Mouse (Mus musculus) cerebellum, postnatal 10 days (tissue): Measurements from ENCODE around the gene Gm7168.
A peak's percentile ranks its signal among the peaks of the same experiment; 100 is the strongest.
"Not testable (repeated sequence)": the region's sequence is repeated elsewhere in the genome, so short reads cannot be mapped to it uniquely, and the experiment has no call there.

ENCODE experiments used
- DNase-seq, 2 experiments: peaks; one replicate each; pipeline ENCODE4 v3.0.0; 2021; ENCODE audit warnings: mixed read lengths in 2 of 2

Gene Gm7168

DNA sequence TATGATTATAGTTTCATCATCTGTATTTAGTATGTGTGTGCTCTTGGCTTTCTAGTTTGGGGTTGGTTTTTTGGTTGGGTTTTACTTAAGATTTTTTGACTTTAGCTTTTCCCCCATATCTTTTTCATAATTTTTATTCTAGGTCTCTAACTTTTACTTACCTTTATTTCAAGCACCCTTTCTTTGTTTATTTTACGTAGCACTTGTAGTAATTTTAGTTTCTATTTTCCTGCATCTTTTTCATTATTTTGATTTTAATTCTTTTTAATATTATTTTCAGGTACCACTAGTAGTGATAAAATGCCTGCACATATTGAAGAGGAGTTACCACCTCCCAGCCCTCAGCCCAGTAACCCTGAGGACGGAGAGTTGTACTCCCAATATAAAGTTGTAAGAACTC, at the start of gene Gm7168:
Gm7168 (plus strand) TSS at position 301 of the 400 bp plus-strand sequence.
- not testable (repeated sequence) for DNase-seq

DNA sequence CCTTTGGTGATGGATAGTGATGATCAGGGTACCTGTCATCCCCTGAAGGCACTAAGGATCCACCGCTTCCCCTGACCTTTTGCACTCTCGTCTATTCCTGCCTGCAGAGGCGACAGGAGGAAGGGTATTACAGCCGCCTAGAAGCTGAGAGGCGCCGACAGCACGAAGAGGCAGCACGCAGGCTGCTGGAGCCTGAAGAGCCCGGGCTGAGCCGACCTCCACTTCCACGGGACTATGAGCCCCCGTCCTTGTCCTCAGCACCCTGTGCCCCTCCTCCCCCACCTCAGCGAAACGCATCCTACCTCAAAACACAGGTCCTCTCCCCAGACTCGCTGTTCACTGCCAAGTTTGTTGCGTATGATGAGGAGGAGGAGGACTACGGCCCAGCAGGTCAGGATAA, 49.3 kb upstream of the Gm7168 start:
- no peak for DNase-seq

DNA sequence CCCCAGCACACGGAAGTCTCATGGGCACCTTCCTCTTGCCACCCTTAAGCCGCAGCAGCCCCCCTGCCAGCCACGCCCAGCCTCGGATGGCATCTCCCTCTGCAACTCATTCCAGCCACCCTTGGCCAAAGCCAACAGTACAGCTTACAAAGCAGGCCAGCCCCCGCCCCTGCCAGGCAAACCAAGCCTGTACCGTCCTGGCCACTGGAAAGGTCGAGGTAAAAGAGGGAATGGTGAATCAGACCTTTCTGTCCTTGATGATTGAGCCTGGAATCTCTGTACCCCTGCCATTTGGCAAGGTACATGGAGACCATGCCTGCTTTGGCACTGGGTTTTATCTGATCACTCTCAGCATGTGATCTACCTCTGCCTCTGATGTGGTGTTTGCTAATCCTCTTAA, 48.9 kb upstream of the Gm7168 start:
- no peak for DNase-seq

GRCm38 (mm10) chr17:13903793-13904192, 44.4 kb upstream of the Gm7168 start:
- DNase-seq: no peak

- no peak for DNase-seq
Measured at GRCm38 (mm10) chr17:13907082-13907481, 41.1 kb upstream of the Gm7168 start.

GRCm38 (mm10) chr17:13907681-13908080, 40.5 kb upstream of the Gm7168 start:
- no peak for DNase-seq

DNA sequence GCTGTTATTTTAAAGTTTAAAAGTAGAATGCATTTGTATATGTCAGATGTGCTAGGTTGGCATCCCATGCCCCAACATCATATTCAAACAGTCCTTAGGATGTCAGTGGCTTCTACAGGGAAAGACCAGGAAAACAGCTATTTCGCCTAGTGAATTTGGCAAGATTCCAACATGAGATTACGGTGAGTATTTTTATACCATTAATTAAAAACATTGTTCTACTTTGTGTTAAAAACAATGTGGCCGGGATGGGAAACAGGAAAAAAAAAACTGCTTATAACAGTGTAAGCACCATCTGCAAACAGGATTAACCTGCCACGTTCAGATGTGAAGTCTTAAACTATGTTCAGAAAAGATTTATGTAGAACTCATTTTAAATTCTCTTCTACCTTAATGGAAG, 34.2 kb upstream of the Gm7168 start:
- no peak for DNase-seq

GRCm38 (mm10) chr17:13914531-13914930, 33.6 kb upstream of the Gm7168 start:
- no peak for DNase-seq

DNA sequence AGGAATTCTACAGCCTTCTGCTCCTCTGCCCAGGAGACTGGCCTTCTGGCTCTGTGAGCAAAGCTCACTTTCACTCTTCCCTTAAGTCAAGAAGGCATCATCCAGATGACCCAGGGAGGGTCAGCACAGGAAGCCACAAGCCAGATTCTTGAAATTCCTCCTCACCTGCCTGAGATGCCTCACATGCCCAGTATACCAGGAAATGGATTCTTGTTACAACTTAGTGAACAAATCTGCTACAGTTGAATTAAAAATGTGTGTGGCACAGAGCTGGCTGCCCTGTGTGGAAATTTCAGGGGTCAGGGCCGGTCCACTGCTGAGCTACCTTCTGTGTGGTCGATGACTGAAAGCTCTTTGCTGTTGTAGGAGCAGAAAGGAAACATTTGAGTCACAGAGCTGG, 27.4 kb upstream of the Gm7168 start:
- DNase-seq: no peak

DNA sequence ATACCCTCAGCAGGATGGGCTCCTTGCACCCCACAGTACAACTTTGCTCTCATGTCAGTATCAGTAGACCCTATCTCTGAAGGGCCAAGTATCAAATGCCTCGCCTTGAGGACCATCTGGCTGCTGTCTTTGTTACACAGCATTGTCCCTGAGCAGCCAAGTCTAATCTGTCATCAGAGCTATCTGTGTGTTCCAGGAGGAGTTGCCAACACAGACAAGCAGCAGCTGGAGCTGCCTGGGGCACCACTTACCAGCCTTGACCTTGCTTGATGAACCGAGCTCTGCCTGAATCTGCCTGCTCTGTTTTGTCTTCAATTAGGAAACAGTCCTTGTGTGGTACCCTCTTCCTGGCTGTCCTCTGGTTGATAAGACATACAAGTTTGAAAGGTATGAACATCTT, 24.8 kb upstream of the Gm7168 start:
- peak; percentile 53 to 63 for DNase-seq

DNA sequence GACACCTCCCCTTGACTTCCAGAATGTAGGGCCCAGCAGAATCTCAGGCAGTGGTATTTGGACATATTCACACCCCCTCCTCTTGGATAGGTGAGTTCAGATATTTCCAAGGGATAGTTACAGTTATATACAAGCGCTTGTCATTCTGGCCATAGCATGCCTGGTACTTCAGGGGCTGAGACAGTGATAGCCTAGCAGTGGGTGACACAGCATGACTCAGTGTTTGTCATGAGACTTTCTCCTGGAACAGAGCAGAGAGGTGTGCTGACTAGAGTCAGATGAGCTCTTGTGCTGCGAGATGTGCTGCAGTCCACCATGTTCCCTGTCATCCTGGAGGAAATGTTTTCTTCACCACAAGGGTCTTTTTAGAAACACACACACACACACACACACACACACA, 23.6 kb upstream of the Gm7168 start:
- DNase-seq: no peak

- DNase-seq: no peak
Measured at GRCm38 (mm10) chr17:13925931-13926330, 22.2 kb upstream of the Gm7168 start.

DNA sequence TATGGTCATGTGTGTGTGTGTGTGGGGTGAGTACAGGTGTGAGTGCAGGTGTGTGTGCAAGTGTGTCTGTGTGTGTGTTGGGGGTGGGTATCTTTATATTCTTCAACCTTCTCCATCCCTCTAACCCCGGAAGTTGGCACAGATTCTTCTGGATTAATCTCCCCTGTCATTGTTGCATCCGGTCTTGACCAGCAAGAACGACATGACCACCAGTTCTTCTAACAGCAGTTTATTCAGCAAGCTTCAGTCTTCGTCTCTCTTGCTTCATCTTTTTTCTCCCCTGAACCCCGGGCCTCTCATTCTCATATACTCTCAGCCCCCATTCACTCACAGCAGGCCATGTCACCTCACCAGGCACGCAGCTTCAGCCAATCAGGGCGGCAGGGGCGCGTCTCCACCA, 17.8 kb upstream of the Gm7168 start:
- DNase-seq: no peak

DNA sequence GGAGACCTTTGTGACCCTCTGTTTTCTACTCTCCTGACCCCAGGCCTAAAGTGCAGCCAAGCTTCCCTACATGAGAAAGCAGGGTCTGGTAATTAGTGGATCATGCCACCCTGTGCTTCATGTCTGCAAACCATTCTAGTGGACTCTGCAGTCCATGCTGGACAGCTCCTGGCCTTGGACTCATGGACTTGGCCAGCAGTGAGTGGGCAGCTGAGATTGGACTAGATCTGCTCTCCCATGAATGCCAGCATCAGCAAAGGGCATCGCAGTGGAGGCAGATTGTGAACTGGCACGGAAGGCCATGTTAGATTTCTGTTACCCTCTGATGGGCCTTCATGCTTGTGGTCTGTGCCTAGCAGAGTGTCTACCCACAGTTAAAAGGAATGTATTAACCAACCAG, 12.8 kb upstream of the Gm7168 start:
- DNase-seq: peak in 1 of 2 experiments; percentile 32

DNA sequence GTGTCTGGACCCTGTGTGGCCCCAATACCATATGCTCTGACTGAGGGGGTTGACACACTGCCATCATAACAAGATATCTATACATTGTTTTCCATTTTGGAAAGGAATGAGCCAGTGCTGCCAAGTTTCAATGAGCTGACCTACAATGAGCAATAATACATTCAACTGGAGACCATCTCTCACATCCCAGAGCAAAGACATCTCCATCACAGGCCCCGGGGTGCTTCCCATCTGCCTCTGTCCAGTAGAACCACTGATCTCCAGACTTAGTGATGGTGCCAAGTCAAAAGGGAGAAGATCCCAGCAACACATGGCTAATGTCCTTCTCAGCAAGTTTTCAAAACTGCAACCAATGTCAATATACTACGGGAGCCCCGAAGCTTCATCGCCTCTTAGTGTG, 10.4 kb upstream of the Gm7168 start:
- no peak for DNase-seq

DNA sequence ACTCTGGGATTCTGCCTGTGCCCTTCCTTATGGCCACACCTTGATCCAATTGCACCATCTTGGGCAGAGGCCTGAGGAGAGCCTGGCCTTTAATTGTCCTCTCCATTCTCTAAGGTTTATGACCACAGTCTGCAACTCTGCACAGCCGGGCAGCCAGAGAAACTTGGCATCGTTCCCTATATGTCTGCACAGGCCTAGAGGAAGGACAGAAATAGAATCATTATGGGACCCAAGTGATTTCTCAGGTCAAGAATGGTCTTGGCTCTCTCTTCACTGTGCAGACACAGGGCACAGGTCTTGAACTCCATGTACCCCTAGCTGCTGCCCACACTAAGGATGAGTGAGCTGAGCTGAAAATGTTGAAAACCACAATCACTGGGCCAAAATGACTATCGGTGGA, 9.5 kb upstream of the Gm7168 start:
- DNase-seq: peak; percentile 28 to 54

DNA sequence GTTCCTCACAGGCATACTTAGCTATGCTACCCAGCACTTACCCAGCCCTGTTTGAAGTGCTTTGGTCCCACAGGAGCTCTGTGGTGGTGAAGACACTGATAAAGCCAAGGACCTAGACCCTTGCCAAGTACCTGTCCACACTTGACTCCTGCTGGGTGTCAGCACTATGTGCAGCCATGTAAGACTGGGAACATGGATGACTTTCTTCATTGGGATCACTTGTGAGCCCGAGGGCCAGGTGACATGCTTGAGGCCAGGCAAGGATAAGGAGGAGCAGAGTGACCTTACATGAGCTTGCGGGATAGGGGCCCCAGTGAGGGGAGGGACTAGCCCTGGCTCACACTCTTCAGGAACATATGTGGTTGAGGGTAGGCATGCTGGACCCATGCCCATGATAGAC, 8.9 kb upstream of the Gm7168 start:
- DNase-seq: not testable (repeated sequence)

DNA sequence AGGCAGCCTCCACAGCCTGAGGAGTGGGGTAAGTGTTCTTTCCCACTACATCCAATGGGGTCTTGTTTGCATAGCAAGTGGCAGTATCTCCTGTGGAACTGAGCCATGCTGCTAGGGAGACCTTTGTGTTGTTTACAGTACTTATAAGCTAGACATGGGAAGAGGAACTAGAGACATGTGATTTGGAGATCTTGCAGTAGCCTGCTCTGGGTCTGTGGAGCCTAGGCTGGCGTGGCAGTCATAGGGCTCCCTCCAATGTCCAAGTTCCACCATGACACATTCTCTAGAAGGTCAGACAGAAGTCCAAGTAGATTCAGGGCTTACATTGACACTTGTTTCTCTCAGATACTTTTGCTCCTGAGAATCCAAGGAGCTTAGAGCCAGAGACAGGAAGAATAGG, 7.7 kb upstream of the Gm7168 start:
- no peak for DNase-seq

- DNase-seq: not testable (repeated sequence)
Measured at GRCm38 (mm10) chr17:13951570-13951969, 3.4 kb downstream of the Gm7168 start.

DNA sequence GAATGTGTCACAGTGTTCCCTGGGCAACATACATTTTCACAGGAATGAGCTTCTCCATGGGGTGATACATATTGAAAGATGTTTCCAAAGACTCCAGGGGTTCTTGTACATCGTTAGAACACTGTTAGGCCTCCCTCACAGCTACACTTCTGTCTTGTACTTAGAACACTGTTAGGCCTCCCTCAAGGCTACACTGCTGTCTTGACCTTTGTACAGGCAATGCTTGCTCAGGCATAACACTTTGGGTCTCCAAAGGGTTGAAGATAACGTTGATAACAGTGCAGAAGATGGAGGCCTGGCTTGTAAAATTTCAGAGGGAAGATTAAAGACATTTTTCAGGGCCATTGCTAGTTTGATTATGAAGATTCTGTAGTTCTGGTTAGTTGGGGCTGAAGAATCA, 10.0 kb downstream of the Gm7168 start:
- not testable (repeated sequence) for DNase-seq

- not testable (repeated sequence) for DNase-seq
Measured at GRCm38 (mm10) chr17:13962245-13962644, 14.1 kb downstream of the Gm7168 start.

- DNase-seq: not testable (repeated sequence)
Measured at GRCm38 (mm10) chr17:13965048-13965447, 16.9 kb downstream of the Gm7168 start.

GRCm38 (mm10) chr17:13969917-13970316, 21.7 kb downstream of the Gm7168 start:
- not testable (repeated sequence) for DNase-seq

- not testable (repeated sequence) for DNase-seq
Measured at GRCm38 (mm10) chr17:13970796-13971195, 22.6 kb downstream of the Gm7168 start.

GRCm38 (mm10) chr17:13987690-13988089, 39.5 kb downstream of the Gm7168 start:
- DNase-seq: no peak

- not testable (repeated sequence) for DNase-seq
Measured at GRCm38 (mm10) chr17:13993425-13993824, 45.3 kb downstream of the Gm7168 start.
